Mouse (Mus musculus) testis, postnatal 10 days (tissue): ENCODE measurements at regions not wholly inside any gene's neighbourhood (a gene's known extent, or its start where the extent isn't known, plus 50 kb on each side); places are given as distances from the start of the nearest gene placed in this dataset.

ENCODE experiments used
- DNase-seq: peaks from one replicate; pipeline ENCODE4 v3.0.0; 2021; ENCODE audit warnings: low spot score

DNA sequence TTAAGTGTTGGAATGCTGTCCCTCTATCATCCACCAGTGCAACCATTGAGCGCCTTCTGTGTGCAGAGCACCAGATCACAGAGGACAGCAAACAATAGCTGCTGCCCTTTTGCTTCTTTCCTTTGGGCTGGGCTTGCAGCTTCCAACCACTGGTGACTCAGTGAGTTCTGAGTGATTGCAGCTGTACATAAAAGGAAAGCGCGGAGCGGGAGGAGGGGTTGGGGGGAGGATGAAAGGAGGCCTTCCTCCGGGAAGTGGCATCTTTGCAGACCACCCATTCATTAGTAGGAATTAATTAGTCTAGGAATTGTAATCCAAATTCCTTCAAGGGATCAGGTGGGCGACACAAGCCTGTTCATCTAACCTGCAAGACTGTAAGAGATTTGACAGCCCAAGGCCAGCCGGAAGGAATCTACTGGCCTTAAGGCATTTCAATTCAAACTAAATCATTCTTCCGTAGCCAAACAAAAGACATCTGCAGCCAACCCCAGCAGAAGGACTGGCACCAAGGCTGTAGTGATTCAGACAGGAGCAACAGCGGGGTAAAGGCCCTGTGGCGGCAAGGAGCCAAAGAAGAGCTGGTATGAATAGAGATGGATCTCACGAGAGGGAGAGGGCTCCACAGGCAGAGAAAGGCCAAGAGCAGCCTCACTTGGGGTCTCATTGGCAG, 52.8 kb upstream of the Sgk1 start:
- DNase-seq: no peak

DNA sequence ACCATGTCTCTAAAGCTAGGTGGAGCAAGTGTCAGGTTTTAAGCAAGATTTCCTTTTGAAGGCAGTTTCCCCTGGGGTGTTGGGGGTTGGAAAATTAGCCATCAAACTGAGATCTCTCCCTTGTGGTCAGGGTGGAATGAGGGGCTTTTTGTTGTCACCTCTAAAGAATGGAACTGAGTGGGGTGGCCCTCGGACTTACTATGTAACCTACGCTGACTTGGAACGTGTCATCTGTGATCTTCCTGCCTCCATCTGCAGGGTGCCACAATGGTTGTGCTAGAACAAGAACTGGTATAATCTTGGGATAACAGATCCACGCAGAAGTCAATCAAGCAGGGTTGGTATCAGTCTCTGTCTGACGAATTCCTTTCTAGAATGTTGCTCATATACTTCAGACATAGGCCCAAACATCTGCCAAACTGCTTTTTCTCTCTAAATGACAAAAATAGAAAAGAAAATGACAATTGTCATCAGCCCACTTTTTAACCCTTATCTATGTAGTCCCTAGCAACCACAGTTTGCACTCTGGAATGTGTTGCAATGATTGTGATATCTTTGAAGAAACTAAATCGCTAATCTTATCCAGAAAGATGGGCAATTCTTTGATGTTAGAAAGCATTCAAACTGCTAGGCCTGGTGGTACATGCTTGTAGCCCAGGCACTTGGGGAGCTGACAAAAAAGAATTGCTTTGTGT, 50.8 kb upstream of the Sgk1 start:
- no peak for DNase-seq
